Mouse (Mus musculus): ENCODE data around the gene P4ha1. TPM values are rescaled to one million over a fixed set of nuclear protein-coding genes. Genes with fewer than 3 reads are reported as not detected.
"Not testable (repeated sequence)": the region's sequence is repeated elsewhere in the genome, so short reads cannot be mapped to it uniquely, and the experiment has no call there.

P4ha1 gene
- polyA plus RNA-seq, 1 experiment from 2014 or later: 57.9 TPM

DNA sequence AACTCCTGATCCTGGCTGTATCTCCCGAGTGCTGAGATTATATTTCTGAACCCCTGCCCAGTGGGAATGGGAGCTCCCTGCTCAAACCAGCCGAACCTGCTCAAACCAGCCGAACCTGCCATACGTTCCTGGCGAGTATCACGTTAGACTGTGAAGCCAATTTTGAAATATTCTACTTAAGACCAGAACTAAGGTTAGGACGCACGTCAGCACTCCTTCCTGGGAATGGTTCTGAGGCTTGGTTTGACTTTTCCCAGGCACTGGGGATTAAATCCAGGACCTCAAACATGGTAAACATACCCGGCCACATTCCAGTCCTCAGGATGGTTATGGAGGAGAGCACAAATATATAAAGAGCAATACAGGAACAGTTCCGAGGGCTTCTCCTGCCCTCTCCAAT is 54.8 kb downstream of the P4ha1 start:
- no peak overlapping the region for H3K4me2 ChIP-seq (ENCODE audit: low read depth, low read length)

DNA sequence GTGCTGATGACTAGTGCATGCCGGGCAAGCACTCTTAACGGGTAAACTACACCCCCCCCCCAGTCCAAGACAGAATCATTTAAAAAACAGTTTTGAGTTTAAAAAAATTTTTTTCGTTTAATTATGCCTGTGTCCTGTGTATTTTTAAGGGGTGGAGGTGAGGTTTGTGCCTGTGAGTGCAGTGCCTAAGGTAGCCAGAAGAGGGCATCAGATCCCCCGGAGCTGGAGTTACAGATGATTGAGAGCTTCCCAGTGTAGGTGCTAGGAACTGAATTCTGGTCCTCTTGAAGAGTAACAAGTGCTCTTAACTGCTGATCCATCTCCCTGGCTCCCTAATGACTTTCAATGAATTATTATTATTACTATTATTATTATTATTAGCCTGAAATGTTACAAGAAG is 55.6 kb downstream of the P4ha1 start:
- Histone ChIP-seq H3K9ac (ENCODE audit: low read length) (no peak overlapping the region), H3K9me3 (replicated peaks; ENCODE audit: control insufficient read depth, low read length) (peaks cover 3% of the 10 kb centered on the region; the same call in 1 of the 2 replicates), H3K27ac (ENCODE audit: low read length) (no peak overlapping the region), H3K36me3 (ENCODE audit: control insufficient read depth, insufficient read depth) (peaks cover 8% of the 10 kb centered on the region; the same call in 1 of the 2 replicates), H3K4me3 (ENCODE audit: low read length) (no peak overlapping the region), H3K4me2 (ENCODE audit: low read depth, low read length) (no peak overlapping the region), H3K27me3 (ENCODE audit: control insufficient read depth, insufficient read depth, low read length) (no peaks in the 10 kb centered on the region), H3K4me1 (ENCODE audit: control insufficient read depth, insufficient read depth, low read length) (no peaks in the 10 kb centered on the region)
- ATAC-seq (replicated peaks; ENCODE audit: extremely low read depth, insufficient read depth, low FRiP score): no peak
- 85% methylated on average over 4 of the region's 4 CpGs for WGBS

More for the DNA sequence above, 54.8 kb downstream of the P4ha1 start:
- H3K4me3 ChIP-seq (ENCODE audit: low read length): no peak overlapping the region
- WGBS: 78% methylated on average over 10 of the region's 10 CpGs
- H3K9ac ChIP-seq (ENCODE audit: low read length): no peak overlapping the region
- H3K4me1 ChIP-seq (ENCODE audit: control insufficient read depth, insufficient read depth, low read length): no peaks in the 10 kb centered on the region
- H3K36me3 ChIP-seq (ENCODE audit: control insufficient read depth, insufficient read depth): peaks cover 13% of the 10 kb centered on the region
- no peak overlapping the region for H3K27ac ChIP-seq (ENCODE audit: low read length)
- H3K27me3 ChIP-seq (ENCODE audit: control insufficient read depth, insufficient read depth, low read length): no peaks in the 10 kb centered on the region
- H3K9me3 ChIP-seq (replicated peaks; ENCODE audit: control insufficient read depth, low read length): peaks cover 3% of the 10 kb centered on the region; the same call in 1 of the 2 replicates
- no peak for ATAC-seq (replicated peaks; ENCODE audit: extremely low read depth, insufficient read depth, low FRiP score)

DNA sequence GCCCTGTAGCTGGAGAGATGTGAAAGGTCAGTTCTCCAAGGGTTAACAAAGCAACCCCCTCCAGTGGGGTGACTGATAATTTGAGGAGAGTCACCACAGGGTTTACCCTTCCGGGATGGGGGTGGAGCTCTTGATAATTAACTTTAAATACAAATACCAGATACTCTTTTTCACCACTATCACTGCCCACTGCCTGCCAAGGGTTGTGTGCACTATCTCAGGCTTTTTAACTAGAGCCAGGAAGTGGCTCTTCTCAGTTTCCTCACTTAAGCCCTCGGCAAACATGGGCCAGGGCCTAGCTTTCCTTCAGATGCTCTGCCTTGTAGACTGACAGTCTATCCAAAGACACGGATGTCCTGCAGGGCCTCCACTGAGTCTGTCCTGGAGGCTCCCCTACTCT is 56.8 kb downstream of the P4ha1 start:
- WGBS: 6% methylated on average over 3 of the region's 3 CpGs
- Histone ChIP-seq H3K4me1 (ENCODE audit: control insufficient read depth, insufficient read depth, low read length) (no peaks in the 10 kb centered on the region), H3K27me3 (ENCODE audit: control insufficient read depth, insufficient read depth, low read length) (no peaks in the 10 kb centered on the region), H3K4me3 (ENCODE audit: low read length) (no peak overlapping the region), H3K27ac (ENCODE audit: low read length) (no peak overlapping the region), H3K9me3 (replicated peaks; ENCODE audit: control insufficient read depth, low read length) (peaks cover 3% of the 10 kb centered on the region; the same call in 1 of the 2 replicates), H3K4me2 (ENCODE audit: low read depth, low read length) (no peak overlapping the region), H3K9ac (ENCODE audit: low read length) (no peak overlapping the region), H3K36me3 (ENCODE audit: control insufficient read depth, insufficient read depth) (0 out of 2 replicates have a peak, but pooled peaks cover 2% of the 10 kb centered on the region)
- 0 out of 2 replicates have a peak, but pooled peaks have one; percentile 10 for ATAC-seq (replicated peaks; ENCODE audit: extremely low read depth, insufficient read depth, low FRiP score)

DNA sequence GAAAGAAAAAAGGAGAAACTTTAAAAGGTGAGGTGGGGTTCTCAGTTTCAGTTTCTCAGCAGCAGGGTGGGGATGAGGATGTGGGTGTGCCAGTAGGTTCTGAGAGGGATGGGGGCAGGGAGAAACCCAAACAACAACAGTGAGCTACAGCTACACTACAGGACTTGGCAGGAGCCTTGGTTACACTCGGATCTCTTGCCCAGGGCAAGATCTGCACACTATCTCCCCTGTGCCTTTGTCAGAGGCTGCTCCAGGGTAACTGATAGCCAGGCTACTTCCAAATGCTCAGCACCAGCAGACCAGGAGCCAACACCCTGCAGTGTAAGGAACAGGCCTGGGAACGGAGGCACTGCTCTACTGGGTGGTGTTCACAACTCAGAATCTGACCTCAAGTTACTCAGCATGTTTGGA is 57.3 kb downstream of the P4ha1 start:
- Histone ChIP-seq H3K36me3 (ENCODE audit: control insufficient read depth, insufficient read depth) (0 out of 2 replicates have a peak, but pooled peaks cover 2% of the 10 kb centered on the region), H3K27ac (ENCODE audit: low read length) (no peak overlapping the region), H3K4me3 (ENCODE audit: low read length) (no peak overlapping the region), H3K9ac (ENCODE audit: low read length) (no peak overlapping the region), H3K9me3 (replicated peaks; ENCODE audit: control insufficient read depth, low read length) (peaks cover 3% of the 10 kb centered on the region; the same call in 1 of the 2 replicates), H3K27me3 (ENCODE audit: control insufficient read depth, insufficient read depth, low read length) (no peaks in the 10 kb centered on the region), H3K4me1 (ENCODE audit: control insufficient read depth, insufficient read depth, low read length) (no peaks in the 10 kb centered on the region), H3K4me2 (ENCODE audit: low read depth, low read length) (no peak overlapping the region)
- 47% methylated on average over 2 of the region's 2 CpGs for WGBS
- ATAC-seq (replicated peaks; ENCODE audit: extremely low read depth, insufficient read depth, low FRiP score): peak; percentile 32; the same call in 1 of the 2 replicates

DNA sequence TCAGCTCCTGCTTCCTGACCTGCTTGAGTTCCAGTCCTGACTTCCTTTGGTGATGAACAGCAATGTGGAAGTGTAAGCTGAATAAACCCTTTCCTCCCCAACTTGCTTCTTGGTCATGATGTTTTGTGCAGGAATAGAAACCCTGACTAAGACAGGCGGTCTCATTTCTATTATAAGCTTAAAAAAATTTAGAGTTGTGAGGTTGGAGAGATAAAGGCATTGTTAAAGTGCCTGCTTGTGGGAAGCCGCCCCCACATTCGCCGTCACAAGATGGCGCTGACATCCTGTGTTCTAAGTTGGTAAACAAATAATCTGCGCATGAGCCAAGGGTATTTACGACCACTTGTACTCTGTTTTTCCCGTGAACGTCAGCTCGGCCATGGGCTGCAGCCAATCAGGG is 58.5 kb downstream of the P4ha1 start:
- not testable (repeated sequence) for H3K27me3 ChIP-seq (ENCODE audit: control insufficient read depth, insufficient read depth, low read length)

DNA sequence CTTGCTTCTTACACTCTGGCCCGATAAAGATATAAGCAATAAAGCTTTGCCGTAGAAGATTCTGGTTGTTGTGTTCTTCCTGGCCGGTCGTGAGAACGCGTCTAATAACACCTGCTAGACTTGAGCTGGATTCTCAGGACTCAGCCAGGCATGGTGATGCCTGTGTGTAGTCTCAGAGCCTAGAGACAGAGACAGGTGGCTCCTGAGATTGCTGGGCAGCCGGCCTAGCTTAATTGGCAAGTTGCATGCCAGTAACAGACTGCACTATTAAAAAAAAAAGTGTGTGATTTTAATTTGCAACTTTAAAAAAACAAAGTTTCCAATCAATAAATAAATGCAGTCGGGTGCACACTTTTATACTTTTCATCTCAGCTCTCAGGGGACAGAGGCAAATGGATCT is 63.9 kb downstream of the P4ha1 start:
- Histone ChIP-seq H3K36me3 (ENCODE audit: control insufficient read depth, insufficient read depth) (no peaks in the 10 kb centered on the region), H3K27ac (ENCODE audit: low read length) (no peak overlapping the region), H3K9ac (ENCODE audit: low read length) (no peak overlapping the region), H3K4me3 (ENCODE audit: low read length) (no peak overlapping the region), H3K4me1 (ENCODE audit: control insufficient read depth, insufficient read depth, low read length) (no peaks in the 10 kb centered on the region), H3K27me3 (ENCODE audit: control insufficient read depth, insufficient read depth, low read length) (no peaks in the 10 kb centered on the region), H3K9me3 (replicated peaks; ENCODE audit: control insufficient read depth, low read length) (peaks cover 7% of the 10 kb centered on the region), H3K4me2 (ENCODE audit: low read depth, low read length) (no peak overlapping the region)
- WGBS: 86% methylated on average over 7 of the region's 8 CpGs
- ATAC-seq (replicated peaks; ENCODE audit: extremely low read depth, insufficient read depth, low FRiP score): no peak

More for the DNA sequence above, 58.5 kb downstream of the P4ha1 start:
- ATAC-seq (replicated peaks; ENCODE audit: extremely low read depth, insufficient read depth, low FRiP score); H3K4me2 ChIP-seq (ENCODE audit: low read depth, low read length); H3K9ac ChIP-seq (ENCODE audit: low read length); H3K9me3 ChIP-seq (replicated peaks; ENCODE audit: control insufficient read depth, low read length); H3K4me3 ChIP-seq (ENCODE audit: low read length); H3K36me3 ChIP-seq (ENCODE audit: control insufficient read depth, insufficient read depth); H3K27ac ChIP-seq (ENCODE audit: low read length); H3K4me1 ChIP-seq (ENCODE audit: control insufficient read depth, insufficient read depth, low read length): not testable (repeated sequence)
- 84% methylated on average over 6 of the region's 10 CpGs for WGBS

DNA sequence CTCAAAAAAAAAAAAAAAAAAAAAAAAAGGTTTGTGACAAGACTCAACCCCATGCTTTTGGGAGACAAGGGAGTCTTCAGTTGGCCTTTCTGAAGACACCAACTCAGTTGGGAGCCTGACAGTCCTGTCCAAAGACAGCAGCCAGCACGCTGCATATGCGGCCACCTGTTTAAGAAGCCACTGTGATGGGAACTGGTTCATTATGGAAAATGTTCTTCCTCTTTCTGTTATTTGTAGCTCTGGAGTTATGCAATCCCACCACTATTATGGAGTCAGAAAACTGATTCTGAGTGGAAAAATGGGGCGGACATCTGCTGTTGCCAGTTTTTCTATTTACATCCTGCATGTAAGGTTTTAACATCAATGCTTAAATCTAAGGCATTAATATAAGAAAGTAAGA is 66.6 kb downstream of the P4ha1 start:
- Histone ChIP-seq H3K4me1 (ENCODE audit: control insufficient read depth, insufficient read depth, low read length) (no peaks in the 10 kb centered on the region), H3K27ac (ENCODE audit: low read length) (no peak overlapping the region), H3K4me3 (ENCODE audit: low read length) (no peak overlapping the region), H3K9me3 (replicated peaks; ENCODE audit: control insufficient read depth, low read length) (peaks cover 7% of the 10 kb centered on the region), H3K27me3 (ENCODE audit: control insufficient read depth, insufficient read depth, low read length) (no peaks in the 10 kb centered on the region), H3K4me2 (ENCODE audit: low read depth, low read length) (no peak overlapping the region), H3K36me3 (ENCODE audit: control insufficient read depth, insufficient read depth) (no peaks in the 10 kb centered on the region), H3K9ac (ENCODE audit: low read length) (no peak overlapping the region)
- WGBS: 94% methylated on average over 3 of the region's 3 CpGs
- ATAC-seq (replicated peaks; ENCODE audit: extremely low read depth, insufficient read depth, low FRiP score): no peak

DNA sequence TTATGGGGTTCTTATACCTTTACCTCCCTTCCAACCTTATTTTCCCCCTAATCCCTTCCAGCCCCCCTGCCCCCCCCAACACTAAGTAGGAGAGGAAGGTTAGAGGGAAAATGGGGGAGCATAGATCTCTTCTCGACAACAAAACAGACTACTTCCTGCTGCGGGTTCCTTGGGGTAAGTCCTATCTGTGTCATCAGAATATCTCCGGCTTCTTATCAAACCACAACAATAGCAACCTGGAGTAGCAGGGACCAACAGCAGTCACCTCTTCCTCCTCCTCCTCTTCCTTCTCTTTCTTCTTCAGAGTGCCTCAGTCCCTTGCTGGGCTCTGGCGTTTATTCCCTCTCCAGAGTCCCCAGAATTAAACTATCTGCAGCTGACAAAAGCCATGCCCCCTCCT is 68.8 kb downstream of the P4ha1 start:
- Histone ChIP-seq H3K27me3 (ENCODE audit: control insufficient read depth, insufficient read depth, low read length) (no peaks in the 10 kb centered on the region), H3K9me3 (replicated peaks; ENCODE audit: control insufficient read depth, low read length) (peaks cover 7% of the 10 kb centered on the region), H3K27ac (ENCODE audit: low read length) (no peak overlapping the region), H3K36me3 (ENCODE audit: control insufficient read depth, insufficient read depth) (no peaks in the 10 kb centered on the region), H3K9ac (ENCODE audit: low read length) (no peak overlapping the region), H3K4me1 (ENCODE audit: control insufficient read depth, insufficient read depth, low read length) (no peaks in the 10 kb centered on the region), H3K4me3 (ENCODE audit: low read length) (no peak overlapping the region), H3K4me2 (ENCODE audit: low read depth, low read length) (no peak overlapping the region)
- no peak for ATAC-seq (replicated peaks; ENCODE audit: extremely low read depth, insufficient read depth, low FRiP score)
- 13% methylated on average over 4 of the region's 4 CpGs for WGBS

DNA sequence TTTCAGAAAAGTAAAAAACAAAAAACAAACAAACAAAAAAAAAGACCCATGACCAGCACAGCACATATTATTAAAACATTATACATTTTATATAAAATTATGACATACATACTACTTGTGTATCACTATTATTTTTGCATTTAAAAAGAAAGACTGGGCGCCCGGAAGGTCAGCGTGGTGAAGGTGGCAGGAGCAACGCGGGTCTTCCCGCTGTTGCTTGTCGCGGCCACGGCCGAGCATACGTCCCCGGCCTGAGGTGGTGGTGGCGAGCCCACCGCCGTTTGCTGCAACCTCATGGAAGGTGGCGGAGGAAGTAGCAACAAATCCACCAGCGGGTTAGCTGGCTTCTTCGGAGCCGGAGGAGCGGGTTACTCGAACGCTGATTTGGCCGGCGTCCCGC is 72.4 kb downstream of the P4ha1 start, which contains the start of gene Gm10273:
Gene Gm10273 (plus strand): TSS at position 172 of the 400 bp plus-strand sequence.
- H3K4me3 ChIP-seq (ENCODE audit: low read length); H3K27me3 ChIP-seq (ENCODE audit: control insufficient read depth, insufficient read depth, low read length); H3K4me2 ChIP-seq (ENCODE audit: low read depth, low read length); H3K4me1 ChIP-seq (ENCODE audit: control insufficient read depth, insufficient read depth, low read length); H3K27ac ChIP-seq (ENCODE audit: low read length); H3K9me3 ChIP-seq (replicated peaks; ENCODE audit: control insufficient read depth, low read length); H3K9ac ChIP-seq (ENCODE audit: low read length); ATAC-seq (replicated peaks; ENCODE audit: extremely low read depth, insufficient read depth, low FRiP score); H3K36me3 ChIP-seq (ENCODE audit: control insufficient read depth, insufficient read depth): not testable (repeated sequence)
- WGBS: 94% methylated on average over 8 of the region's 25 CpGs

Data from heart, embryonic 16.5 days (tissue).